Mouse (Mus musculus): ENCODE results near the gene Rps13. TPM values are rescaled to one million over a fixed set of nuclear protein-coding genes. Genes with fewer than 3 reads are reported as not detected.

Rps13 gene
- polyA plus RNA-seq, 1 experiment, result 185 TPM

GRCm38 (mm10) chr7:116286611-116287355, 47.2 kb downstream of the Rps13 start:
- H3K4me1 ChIP-seq (replicated peaks; ENCODE audit: control insufficient read depth, insufficient read depth, low read length), result no peaks in the 10 kb centered on the region
- no peaks in the 10 kb centered on the region for H3K27me3 ChIP-seq (ENCODE audit: control insufficient read depth, insufficient read depth, low read length)
- H3K36me3 ChIP-seq (ENCODE audit: control insufficient read depth, insufficient read depth, low read length), result no peaks in the 10 kb centered on the region
- no peak for DNase-seq
- H3K27ac ChIP-seq (ENCODE audit: control insufficient read depth, insufficient read depth, low read length), result no peak overlapping the region
- no peak for TF ChIP-seq CTCF (IDR thresholded peaks at IDR 0.05; ENCODE audit: borderline replicate concordance, control insufficient read depth, extremely low read depth, insufficient read depth, low read length, poor library complexity)
- TF ChIP-seq POLR2A (IDR thresholded peaks at IDR 0.05; ENCODE audit: control insufficient read depth, extremely low read depth, insufficient read depth, low read length, poor library complexity), result no peak
- WGBS, result 89% methylated on average over 11 of the region's 11 CpGs
- no peak overlapping the region for H3K4me3 ChIP-seq (ENCODE audit: control insufficient read depth, insufficient read depth, low read length)

DNA sequence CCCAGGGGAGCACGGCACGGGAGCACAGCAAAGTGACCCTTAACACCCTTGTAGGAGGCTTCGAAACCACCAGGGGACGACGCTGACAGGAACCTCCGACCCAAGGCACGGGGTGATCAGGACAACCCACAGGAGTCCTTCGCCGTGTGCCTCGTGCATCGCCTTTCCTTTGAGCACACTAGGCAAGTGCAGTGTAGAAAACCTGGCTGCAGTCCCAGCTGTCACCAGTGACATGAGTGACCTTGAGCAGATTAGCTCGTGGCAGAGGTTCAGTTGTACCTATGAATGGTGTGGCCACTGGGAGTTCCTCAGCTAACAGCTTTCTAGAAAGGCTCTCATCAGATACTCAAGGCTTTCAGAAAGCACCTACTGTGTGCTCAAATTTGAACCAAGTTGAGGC, 47.8 kb downstream of the Rps13 start:
- TF ChIP-seq CTCF (IDR thresholded peaks at IDR 0.05; ENCODE audit: borderline replicate concordance, control insufficient read depth, extremely low read depth, insufficient read depth, low read length, poor library complexity) (no peak), POLR2A (IDR thresholded peaks at IDR 0.05; ENCODE audit: control insufficient read depth, extremely low read depth, insufficient read depth, low read length, poor library complexity) (no peak)
- H3K27ac ChIP-seq (ENCODE audit: control insufficient read depth, insufficient read depth, low read length), result no peak overlapping the region
- H3K36me3 ChIP-seq (ENCODE audit: control insufficient read depth, insufficient read depth, low read length), result no peaks in the 10 kb centered on the region
- WGBS, result 89% methylated on average over 12 of the region's 12 CpGs
- no peaks in the 10 kb centered on the region for H3K27me3 ChIP-seq (ENCODE audit: control insufficient read depth, insufficient read depth, low read length)
- no peak overlapping the region for H3K4me3 ChIP-seq (ENCODE audit: control insufficient read depth, insufficient read depth, low read length)
- no peaks in the 10 kb centered on the region for H3K4me1 ChIP-seq (replicated peaks; ENCODE audit: control insufficient read depth, insufficient read depth, low read length)
- DNase-seq, result no peak

DNA sequence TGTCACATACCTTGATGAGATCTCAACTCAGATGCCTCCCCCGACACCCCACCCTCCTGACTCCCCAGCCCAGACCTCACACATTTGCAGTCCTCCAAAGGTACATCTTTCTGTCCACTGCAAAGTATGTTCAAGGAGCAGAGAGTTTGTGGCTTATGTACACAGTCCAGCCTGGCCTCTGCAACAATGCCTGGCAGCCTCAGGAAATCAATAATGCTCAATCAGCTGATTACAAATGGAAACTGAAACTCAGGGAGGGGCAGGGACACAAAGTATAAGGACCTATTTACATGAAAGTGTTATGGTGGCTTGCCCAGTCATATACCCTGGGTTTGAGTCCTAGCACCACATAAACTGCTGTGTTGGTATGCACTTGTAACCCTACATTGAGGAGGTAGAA, 48.8 kb downstream of the Rps13 start:
- Histone ChIP-seq H3K4me3 (ENCODE audit: control insufficient read depth, insufficient read depth, low read length) (no peak overlapping the region), H3K27me3 (ENCODE audit: control insufficient read depth, insufficient read depth, low read length) (no peaks in the 10 kb centered on the region), H3K4me1 (replicated peaks; ENCODE audit: control insufficient read depth, insufficient read depth, low read length) (no peaks in the 10 kb centered on the region), H3K36me3 (ENCODE audit: control insufficient read depth, insufficient read depth, low read length) (no peaks in the 10 kb centered on the region), H3K27ac (ENCODE audit: control insufficient read depth, insufficient read depth, low read length) (no peak overlapping the region)
- 92% methylated on average over 1 of the region's 1 CpGs for WGBS
- no peak for DNase-seq
- TF ChIP-seq CTCF (IDR thresholded peaks at IDR 0.05; ENCODE audit: borderline replicate concordance, control insufficient read depth, extremely low read depth, insufficient read depth, low read length, poor library complexity) (no peak), POLR2A (IDR thresholded peaks at IDR 0.05; ENCODE audit: control insufficient read depth, extremely low read depth, insufficient read depth, low read length, poor library complexity) (no peak)

DNA sequence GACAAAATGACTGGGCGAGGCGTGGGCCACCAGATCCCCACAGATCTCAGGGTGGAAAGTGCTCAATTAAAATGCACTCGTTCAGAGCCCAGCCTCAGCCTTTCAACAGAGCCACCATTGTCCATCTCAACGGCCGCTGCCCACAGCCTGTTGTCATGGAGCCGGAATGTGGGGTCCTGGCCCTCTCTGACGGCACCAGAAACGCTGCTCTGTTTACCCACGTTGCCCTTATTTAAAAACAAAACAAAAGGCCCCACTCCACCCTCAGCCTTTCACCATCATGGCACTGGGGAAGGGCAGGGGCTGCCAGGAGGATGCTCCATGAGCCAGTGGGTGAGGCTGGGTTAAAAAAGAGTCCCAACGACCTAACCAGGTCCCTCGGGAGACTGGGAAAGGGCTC, 51.2 kb downstream of the Rps13 start:
- DNase-seq, result no peak
- WGBS, result 89% methylated on average over 11 of the region's 11 CpGs

More for the DNA sequence above, 51.2 kb downstream of the Rps13 start:
- Histone ChIP-seq H3K4me3 (ENCODE audit: control insufficient read depth, insufficient read depth, low read length) (no peak overlapping the region), H3K27me3 (ENCODE audit: control insufficient read depth, insufficient read depth, low read length) (no peaks in the 10 kb centered on the region), H3K27ac (ENCODE audit: control insufficient read depth, insufficient read depth, low read length) (no peak overlapping the region), H3K4me1 (replicated peaks; ENCODE audit: control insufficient read depth, insufficient read depth, low read length) (no peaks in the 10 kb centered on the region), H3K36me3 (ENCODE audit: control insufficient read depth, insufficient read depth, low read length) (no peaks in the 10 kb centered on the region)
- no peak for TF ChIP-seq POLR2A (IDR thresholded peaks at IDR 0.05; ENCODE audit: control insufficient read depth, extremely low read depth, insufficient read depth, low read length, poor library complexity)
- no peak for TF ChIP-seq CTCF (IDR thresholded peaks at IDR 0.05; ENCODE audit: borderline replicate concordance, control insufficient read depth, extremely low read depth, insufficient read depth, low read length, poor library complexity)

Other genes starting within 250 kb of the Rps13 start
- gene Gm4353, start 249.6 kb downstream of the Rps13 start, polyA plus RNA-seq (2012; rRNA removed), result 1.1 and 1.5 TPM in 2 replicates
- gene Plekha7, start 25.8 kb downstream of the Rps13 start, polyA plus RNA-seq (2012; rRNA removed), result 24.4 and 26.9 TPM in 2 replicates
- gene Pik3c2a, start 109.3 kb upstream of the Rps13 start, polyA plus RNA-seq (2012; rRNA removed), result 4.2 and 5.0 TPM in 2 replicates
- gene Nucb2, start 170.2 kb upstream of the Rps13 start, polyA plus RNA-seq (2012; rRNA removed), result 0.70 and 1.2 TPM in 2 replicates

Data from thymus, adult 2 months (tissue).